Mouse (Mus musculus): ENCODE measurements around the gene Fam71f2. TPM values are rescaled to one million over a fixed set of nuclear protein-coding genes. Genes with fewer than 3 reads are reported as not detected.

Gene Fam71f2
- polyA plus RNA-seq, 1 experiment from 2014 or later: 0.33 TPM

GRCm38 (mm10) chr6:29245272-29246120 is 33.9 kb upstream of the Fam71f2 start:
- H3K4me2 ChIP-seq (ENCODE audit: low read depth): no peak overlapping the region
- no peaks in the 10 kb centered on the region for H3K36me3 ChIP-seq (ENCODE audit: control insufficient read depth, insufficient read depth, low read length)
- WGBS: 82% methylated on average over 14 of the region's 14 CpGs
- H3K9me3 ChIP-seq (ENCODE audit: control insufficient read depth, low read length): no peaks in the 10 kb centered on the region
- DNase-seq (ENCODE audit: low spot score): no peak
- no peaks in the 10 kb centered on the region for H3K4me1 ChIP-seq (ENCODE audit: control insufficient read depth, insufficient read depth, low read length)
- ATAC-seq (ENCODE audit: insufficient read depth, low FRiP score, low TSS enrichment): no peak
- H3K9ac ChIP-seq (ENCODE audit: low read length): no peak overlapping the region
- H3K27me3 ChIP-seq (ENCODE audit: control insufficient read depth, insufficient read depth, low read length): no peaks in the 10 kb centered on the region
- H3K27ac ChIP-seq (ENCODE audit: low read depth, low read length): no peak overlapping the region
- no peak overlapping the region for H3K4me3 ChIP-seq (ENCODE audit: low read depth, low read length)

- ATAC-seq (ENCODE audit: insufficient read depth, low FRiP score, low TSS enrichment): no peak
- H3K9ac ChIP-seq (ENCODE audit: low read length): no peak overlapping the region
- H3K27ac ChIP-seq (ENCODE audit: low read depth, low read length): no peak overlapping the region
- H3K4me1 ChIP-seq (ENCODE audit: control insufficient read depth, insufficient read depth, low read length): no peaks in the 10 kb centered on the region
- no peaks in the 10 kb centered on the region for H3K27me3 ChIP-seq (ENCODE audit: control insufficient read depth, insufficient read depth, low read length)
- no peaks in the 10 kb centered on the region for H3K36me3 ChIP-seq (ENCODE audit: control insufficient read depth, insufficient read depth, low read length)
- H3K4me3 ChIP-seq (ENCODE audit: low read depth, low read length): no peak overlapping the region
- DNase-seq (ENCODE audit: low spot score): no peak
- WGBS: 85% methylated on average over 3 of the region's 3 CpGs
- no peak overlapping the region for H3K4me2 ChIP-seq (ENCODE audit: low read depth)
- no peaks in the 10 kb centered on the region for H3K9me3 ChIP-seq (ENCODE audit: control insufficient read depth, low read length)
Measured at GRCm38 (mm10) chr6:29246183-29246582, 33.2 kb upstream of the Fam71f2 start.

GRCm38 (mm10) chr6:29246585-29246984 is 32.8 kb upstream of the Fam71f2 start:
- WGBS: 61% methylated on average over 5 of the region's 5 CpGs
- Histone ChIP-seq H3K27me3 (ENCODE audit: control insufficient read depth, insufficient read depth, low read length) (no peaks in the 10 kb centered on the region), H3K4me3 (ENCODE audit: low read depth, low read length) (no peak overlapping the region), H3K36me3 (ENCODE audit: control insufficient read depth, insufficient read depth, low read length) (no peaks in the 10 kb centered on the region), H3K27ac (ENCODE audit: low read depth, low read length) (no peak overlapping the region), H3K9me3 (ENCODE audit: control insufficient read depth, low read length) (no peaks in the 10 kb centered on the region), H3K9ac (ENCODE audit: low read length) (no peak overlapping the region), H3K4me2 (ENCODE audit: low read depth) (no peak overlapping the region), H3K4me1 (ENCODE audit: control insufficient read depth, insufficient read depth, low read length) (no peaks in the 10 kb centered on the region)
- DNase-seq (ENCODE audit: low spot score): no peak
- no peak for ATAC-seq (ENCODE audit: insufficient read depth, low FRiP score, low TSS enrichment)

GRCm38 (mm10) chr6:29247072-29247471 is 32.3 kb upstream of the Fam71f2 start:
- Histone ChIP-seq H3K9ac (ENCODE audit: low read length) (no peak overlapping the region), H3K9me3 (ENCODE audit: control insufficient read depth, low read length) (no peaks in the 10 kb centered on the region), H3K4me2 (ENCODE audit: low read depth) (no peak overlapping the region), H3K36me3 (ENCODE audit: control insufficient read depth, insufficient read depth, low read length) (no peaks in the 10 kb centered on the region), H3K27ac (ENCODE audit: low read depth, low read length) (no peak overlapping the region), H3K4me1 (ENCODE audit: control insufficient read depth, insufficient read depth, low read length) (no peaks in the 10 kb centered on the region), H3K27me3 (ENCODE audit: control insufficient read depth, insufficient read depth, low read length) (no peaks in the 10 kb centered on the region), H3K4me3 (ENCODE audit: low read depth, low read length) (no peak overlapping the region)
- WGBS: 33% methylated on average over 4 of the region's 4 CpGs
- ATAC-seq (ENCODE audit: insufficient read depth, low FRiP score, low TSS enrichment) (no peak), DNase-seq (ENCODE audit: low spot score) (no peak)

- Histone ChIP-seq H3K4me3 (ENCODE audit: low read depth, low read length) (no peak overlapping the region), H3K36me3 (ENCODE audit: control insufficient read depth, insufficient read depth, low read length) (no peaks in the 10 kb centered on the region), H3K4me2 (ENCODE audit: low read depth) (no peak overlapping the region), H3K4me1 (ENCODE audit: control insufficient read depth, insufficient read depth, low read length) (no peaks in the 10 kb centered on the region), H3K9ac (ENCODE audit: low read length) (no peak overlapping the region), H3K9me3 (ENCODE audit: control insufficient read depth, low read length) (no peaks in the 10 kb centered on the region), H3K27ac (ENCODE audit: low read depth, low read length) (no peak overlapping the region), H3K27me3 (ENCODE audit: control insufficient read depth, insufficient read depth, low read length) (no peaks in the 10 kb centered on the region)
- ATAC-seq (ENCODE audit: insufficient read depth, low FRiP score, low TSS enrichment): no peak
- WGBS: 93% methylated on average over 1 of the region's 1 CpGs
- DNase-seq (ENCODE audit: low spot score): no peak
Measured at GRCm38 (mm10) chr6:29259418-29259817, 20.0 kb upstream of the Fam71f2 start.

- 88% methylated on average over 5 of the region's 5 CpGs for WGBS
- no peak overlapping the region for H3K27ac ChIP-seq (ENCODE audit: low read depth, low read length)
- DNase-seq (ENCODE audit: low spot score): no peak
- no peak overlapping the region for H3K4me2 ChIP-seq (ENCODE audit: low read depth)
- no peak for ATAC-seq (ENCODE audit: insufficient read depth, low FRiP score, low TSS enrichment)
- no peak overlapping the region for H3K4me3 ChIP-seq (ENCODE audit: low read depth, low read length)
- H3K27me3 ChIP-seq (ENCODE audit: control insufficient read depth, insufficient read depth, low read length): no peaks in the 10 kb centered on the region
- no peaks in the 10 kb centered on the region for H3K9me3 ChIP-seq (ENCODE audit: control insufficient read depth, low read length)
- H3K4me1 ChIP-seq (ENCODE audit: control insufficient read depth, insufficient read depth, low read length): no peaks in the 10 kb centered on the region
- no peaks in the 10 kb centered on the region for H3K36me3 ChIP-seq (ENCODE audit: control insufficient read depth, insufficient read depth, low read length)
- H3K9ac ChIP-seq (ENCODE audit: low read length): no peak overlapping the region
Measured at GRCm38 (mm10) chr6:29261831-29262230, 17.6 kb upstream of the Fam71f2 start.

- Histone ChIP-seq H3K4me1 (ENCODE audit: control insufficient read depth, insufficient read depth, low read length) (no peaks in the 10 kb centered on the region), H3K4me3 (ENCODE audit: low read depth, low read length) (no peak overlapping the region), H3K4me2 (ENCODE audit: low read depth) (no peak overlapping the region), H3K9me3 (ENCODE audit: control insufficient read depth, low read length) (no peaks in the 10 kb centered on the region), H3K27me3 (ENCODE audit: control insufficient read depth, insufficient read depth, low read length) (no peaks in the 10 kb centered on the region), H3K36me3 (ENCODE audit: control insufficient read depth, insufficient read depth, low read length) (no peaks in the 10 kb centered on the region), H3K27ac (ENCODE audit: low read depth, low read length) (no peak overlapping the region), H3K9ac (ENCODE audit: low read length) (no peak overlapping the region)
- 51% methylated on average over 6 of the region's 6 CpGs for WGBS
- DNase-seq (ENCODE audit: low spot score) (no peak), ATAC-seq (ENCODE audit: insufficient read depth, low FRiP score, low TSS enrichment) (no peak)
Measured at GRCm38 (mm10) chr6:29263650-29264455, 15.5 kb upstream of the Fam71f2 start.

- 86% methylated on average over 3 of the region's 3 CpGs for WGBS
- H3K27me3 ChIP-seq (ENCODE audit: control insufficient read depth, insufficient read depth, low read length): no peaks in the 10 kb centered on the region
- no peak for DNase-seq (ENCODE audit: low spot score)
Measured at GRCm38 (mm10) chr6:29264456-29264781, 15.0 kb upstream of the Fam71f2 start.

GRCm38 (mm10) chr6:29266936-29267335 is 12.5 kb upstream of the Fam71f2 start:
- WGBS: 67% methylated on average over 4 of the region's 4 CpGs
- no peak for ATAC-seq (ENCODE audit: insufficient read depth, low FRiP score, low TSS enrichment)
- H3K9ac ChIP-seq (ENCODE audit: low read length): no peak overlapping the region
- H3K4me3 ChIP-seq (ENCODE audit: low read depth, low read length): no peak overlapping the region
- H3K36me3 ChIP-seq (ENCODE audit: control insufficient read depth, insufficient read depth, low read length): no peaks in the 10 kb centered on the region
- H3K4me1 ChIP-seq (ENCODE audit: control insufficient read depth, insufficient read depth, low read length): no peaks in the 10 kb centered on the region
- H3K4me2 ChIP-seq (ENCODE audit: low read depth): no peak overlapping the region
- no peaks in the 10 kb centered on the region for H3K27me3 ChIP-seq (ENCODE audit: control insufficient read depth, insufficient read depth, low read length)
- DNase-seq (ENCODE audit: low spot score): no peak
- H3K9me3 ChIP-seq (ENCODE audit: control insufficient read depth, low read length): no peaks in the 10 kb centered on the region
- no peak overlapping the region for H3K27ac ChIP-seq (ENCODE audit: low read depth, low read length)

More at GRCm38 (mm10) chr6:29264456-29264781, 15.0 kb upstream of the Fam71f2 start:
- Histone ChIP-seq H3K4me2 (ENCODE audit: low read depth) (no peak overlapping the region), H3K4me1 (ENCODE audit: control insufficient read depth, insufficient read depth, low read length) (no peaks in the 10 kb centered on the region), H3K9ac (ENCODE audit: low read length) (no peak overlapping the region), H3K9me3 (ENCODE audit: control insufficient read depth, low read length) (no peaks in the 10 kb centered on the region), H3K36me3 (ENCODE audit: control insufficient read depth, insufficient read depth, low read length) (no peaks in the 10 kb centered on the region), H3K4me3 (ENCODE audit: low read depth, low read length) (no peak overlapping the region), H3K27ac (ENCODE audit: low read depth, low read length) (no peak overlapping the region)
- no peak for ATAC-seq (ENCODE audit: insufficient read depth, low FRiP score, low TSS enrichment)

Measured in neural tube, embryonic 11.5 days (tissue).